Mouse (Mus musculus) hindbrain, embryonic 16.5 days (tissue): ENCODE measurements around the gene Cdk15. TPM values are rescaled to one million over a fixed set of nuclear protein-coding genes. Genes with fewer than 3 reads are reported as not detected.

Source experiments
- ATAC-seq: fragments of 200-750 bp; cut with Nextera tagmentation; 2 replicates; pipeline ENCODE4 v1.8.0; 2017; ENCODE audit warnings: moderate TSS enrichment, moderate library complexity
- H3K27ac ChIP-seq: fragments of 300-500 bp; sonication (generic); 2 replicates; pipeline ENCODE4 v1.5.1; 2014; ENCODE audit warnings: low read depth, mild to moderate bottlenecking, control low read depth, low read length, moderate library complexity
- H3K27me3 ChIP-seq: fragments of 300-500 bp; sonication (generic); replicated peaks from 2 replicates; pipeline ENCODE4 v1.6.1; 2014; ENCODE audit warnings: low read length; ENCODE audit not compliant: control insufficient read depth, insufficient read depth
- H3K36me3 ChIP-seq: fragments of 300-500 bp; sonication (generic); 2 replicates; pipeline ENCODE4 v1.6.1; 2014; ENCODE audit warnings: mild to moderate bottlenecking, low read length, moderate library complexity, mixed read lengths; ENCODE audit not compliant: control insufficient read depth, insufficient read depth
- H3K4me1 ChIP-seq: fragments of 300-500 bp; sonication (generic); 2 replicates; pipeline ENCODE4 v1.6.1; 2014; ENCODE audit warnings: low read depth, low read length; ENCODE audit not compliant: control insufficient read depth, insufficient read depth
- H3K4me2 ChIP-seq: fragments of 300-500 bp; sonication (generic); 2 replicates; pipeline ENCODE4 v1.6.1; 2014; ENCODE audit warnings: mild to moderate bottlenecking, low read length, control low read depth, moderate library complexity
- H3K4me3 ChIP-seq: fragments of 300-500 bp; sonication (generic); 2 replicates; pipeline ENCODE4 v1.5.1; 2014; ENCODE audit warnings: mild to moderate bottlenecking, low read length, control low read depth, moderate library complexity
- H3K9ac ChIP-seq: fragments of 300-500 bp; sonication (generic); 2 replicates; pipeline ENCODE4 v1.6.1; 2014; ENCODE audit warnings: low read depth, mild to moderate bottlenecking, control low read depth, low read length, moderate library complexity
- H3K9me3 ChIP-seq: fragments of 300-500 bp; sonication (generic); 2 replicates; pipeline ENCODE4 v1.6.1; 2014; ENCODE audit warnings: mild to moderate bottlenecking, low read length, moderate library complexity; ENCODE audit not compliant: control insufficient read depth
- WGBS: fragments of 180-500 bp; shearing (Covaris S2); extraction: QIAGEN DNeasy Blood & Tissue Kit; methylation state at CpG from one replicate; pipeline ENCODE4 v1.1.7; 2014; 5-methylcytosine and 5-hydroxymethylcytosine counted together
- polyA plus RNA-seq: library from polyadenylated mRNA; unstranded; fragments of >200 nt; fragmentation: Nextera tagmentation; extraction: Ambion mirVana; gene quantifications from 2 replicates; pipeline ENCODE4 v1.2.1, GENCODE M21; 2015

Gene Cdk15
- polyA plus RNA-seq, 1 experiment from 2014 or later, result 2.0 TPM

GRCm38 (mm10) chr1:59333860-59334561 lies 77.3 kb downstream of the Cdk15 start:
- no peak for ATAC-seq
- Histone ChIP-seq H3K4me2 (no peak overlapping the region), H3K27me3 (no peaks in the 10 kb centered on the region), H3K4me1 (peaks cover 21% of the 10 kb centered on the region), H3K27ac (no peak overlapping the region), H3K9me3 (no peaks in the 10 kb centered on the region), H3K4me3 (no peak overlapping the region), H3K9ac (no peak overlapping the region), H3K36me3 (no peaks in the 10 kb centered on the region)
- 35% methylated on average over 10 of the region's 10 CpGs for WGBS

GRCm38 (mm10) chr1:59334562-59334890 lies 77.8 kb downstream of the Cdk15 start:
- ATAC-seq, result no peak
- Histone ChIP-seq H3K36me3 (no peaks in the 10 kb centered on the region), H3K4me2 (no peak overlapping the region), H3K9ac (no peak overlapping the region), H3K27ac (no peak overlapping the region), H3K27me3 (no peaks in the 10 kb centered on the region), H3K9me3 (no peaks in the 10 kb centered on the region), H3K4me1 (peaks cover 21% of the 10 kb centered on the region), H3K4me3 (no peak overlapping the region)
- 46% methylated on average over 4 of the region's 4 CpGs for WGBS

- WGBS, result 94% methylated on average over 1 of the region's 1 CpGs
Measured at GRCm38 (mm10) chr1:59336256-59336655, 79.5 kb downstream of the Cdk15 start.

GRCm38 (mm10) chr1:59340814-59341588 lies 84.3 kb downstream of the Cdk15 start:
- H3K9me3 ChIP-seq, result no peaks in the 10 kb centered on the region; the same call in 1 of the 2 replicates
- peak; percentile 74 for ATAC-seq
- no peaks in the 10 kb centered on the region for H3K36me3 ChIP-seq
- peaks cover 9% of the 10 kb centered on the region for H3K4me1 ChIP-seq
- no peaks in the 10 kb centered on the region for H3K27me3 ChIP-seq
- no peak overlapping the region for H3K27ac ChIP-seq
- H3K9ac ChIP-seq, result no peak overlapping the region
- no peak overlapping the region for H3K4me3 ChIP-seq
- H3K4me2 ChIP-seq, result peak overlapping the region; percentile 35
- 4% methylated on average over 16 of the region's 16 CpGs for WGBS

More at GRCm38 (mm10) chr1:59336256-59336655, 79.5 kb downstream of the Cdk15 start:
- peaks cover 28% of the 10 kb centered on the region for H3K4me1 ChIP-seq
- no peak overlapping the region for H3K27ac ChIP-seq
- H3K27me3 ChIP-seq, result no peaks in the 10 kb centered on the region
- no peaks in the 10 kb centered on the region for H3K9me3 ChIP-seq
- H3K36me3 ChIP-seq, result no peaks in the 10 kb centered on the region
- no peak overlapping the region for H3K9ac ChIP-seq
- ATAC-seq, result no peak
- no peak overlapping the region for H3K4me2 ChIP-seq
- H3K4me3 ChIP-seq, result no peak overlapping the region

GRCm38 (mm10) chr1:59341697-59342096 lies 85.0 kb downstream of the Cdk15 start:
- 26% methylated on average over 3 of the region's 3 CpGs for WGBS
- no peak for ATAC-seq
- no peak overlapping the region for H3K4me2 ChIP-seq
- H3K36me3 ChIP-seq, result no peaks in the 10 kb centered on the region
- no peak overlapping the region for H3K27ac ChIP-seq
- H3K27me3 ChIP-seq, result no peaks in the 10 kb centered on the region
- H3K4me1 ChIP-seq, result peaks cover 9% of the 10 kb centered on the region
- no peak overlapping the region for H3K4me3 ChIP-seq
- no peak overlapping the region for H3K9ac ChIP-seq
- H3K9me3 ChIP-seq, result no peaks in the 10 kb centered on the region; the same call in 1 of the 2 replicates

GRCm38 (mm10) chr1:59342146-59342545 lies 85.4 kb downstream of the Cdk15 start:
- no peak for ATAC-seq
- Histone ChIP-seq H3K27me3 (no peaks in the 10 kb centered on the region), H3K9ac (no peak overlapping the region), H3K9me3 (no peaks in the 10 kb centered on the region; the same call in 1 of the 2 replicates), H3K4me1 (peaks cover 9% of the 10 kb centered on the region), H3K27ac (no peak overlapping the region), H3K4me3 (no peak overlapping the region), H3K36me3 (no peaks in the 10 kb centered on the region), H3K4me2 (no peak overlapping the region)
- 52% methylated on average over 6 of the region's 6 CpGs for WGBS

- no peaks in the 10 kb centered on the region for H3K9me3 ChIP-seq
- H3K27ac ChIP-seq, result no peak overlapping the region
- ATAC-seq, result no peak
- no peaks in the 10 kb centered on the region for H3K4me1 ChIP-seq
- no peak overlapping the region for H3K9ac ChIP-seq
- WGBS, result 82% methylated on average over 4 of the region's 4 CpGs
- H3K27me3 ChIP-seq, result no peaks in the 10 kb centered on the region
- no peak overlapping the region for H3K4me2 ChIP-seq
- H3K36me3 ChIP-seq, result no peaks in the 10 kb centered on the region
- H3K4me3 ChIP-seq, result no peak overlapping the region
Measured at GRCm38 (mm10) chr1:59352706-59353105, 96.0 kb downstream of the Cdk15 start.

GRCm38 (mm10) chr1:59355440-59355839 lies 98.7 kb downstream of the Cdk15 start:
- Histone ChIP-seq H3K27me3 (no peaks in the 10 kb centered on the region), H3K27ac (no peak overlapping the region), H3K9me3 (no peaks in the 10 kb centered on the region)

GRCm38 (mm10) chr1:59359136-59359535 lies 102.4 kb downstream of the Cdk15 start:
- WGBS, result 90% methylated on average over 9 of the region's 9 CpGs
- no peak overlapping the region for H3K4me2 ChIP-seq
- H3K9ac ChIP-seq, result no peak overlapping the region
- H3K9me3 ChIP-seq, result no peaks in the 10 kb centered on the region
- no peaks in the 10 kb centered on the region for H3K27me3 ChIP-seq
- H3K4me3 ChIP-seq, result no peak overlapping the region
- no peak for ATAC-seq
- H3K36me3 ChIP-seq, result no peaks in the 10 kb centered on the region
- no peaks in the 10 kb centered on the region for H3K4me1 ChIP-seq
- no peak overlapping the region for H3K27ac ChIP-seq

More at GRCm38 (mm10) chr1:59355440-59355839, 98.7 kb downstream of the Cdk15 start:
- WGBS, result 85% methylated on average over 9 of the region's 9 CpGs
- Histone ChIP-seq H3K36me3 (no peaks in the 10 kb centered on the region), H3K9ac (no peak overlapping the region), H3K4me2 (no peak overlapping the region), H3K4me3 (no peak overlapping the region), H3K4me1 (no peaks in the 10 kb centered on the region)
- ATAC-seq, result no peak
